Mouse (Mus musculus) retina, embryonic 14.5 days (tissue): ENCODE data around the gene Gtf2h3.

ENCODE experiments used
- DNase-seq: peaks from one replicate; pipeline ENCODE4 v3.0.0-alpha.2; 2015; ENCODE audit warnings: low spot score

Gene Gtf2h3

GRCm38 (mm10) chr5:124637836-124638235 lies 58.9 kb downstream of the Gtf2h3 start:
- no peak for DNase-seq
